Mouse (Mus musculus) bone marrow, adult 2 months (tissue): ENCODE measurements around the gene Pdik1l.

Experiments
- CTCF ChIP-seq: fragments of 200-500 bp; IDR thresholded peaks from 2 replicates; pipeline ENCODE4 v1.5.1; 2011; ENCODE audit warnings: low read length, control low read depth; ENCODE audit not compliant: control insufficient read depth, insufficient read depth
- POLR2A ChIP-seq: fragments of 200-500 bp; IDR thresholded peaks from 2 replicates; pipeline ENCODE4 v1.6.1; 2011; ENCODE audit warnings: low read depth, mild to moderate bottlenecking, control low read depth, low read length, borderline replicate concordance; ENCODE audit not compliant: control insufficient read depth

GRCm38 (mm10) chr4:134268102-134268655, 19.5 kb downstream of the Pdik1l start:
- TF ChIP-seq POLR2A (no peak), CTCF (no peak)
